Mouse (Mus musculus): ENCODE results near the gene Gm17332. TPM values are rescaled to one million over a fixed set of nuclear protein-coding genes. Genes with fewer than 3 reads are reported as not detected.

The Gm17332 gene
- polyA plus RNA-seq, 1 experiment from 2014 or later: not detected

Other genes with a start within 250 kb of the Gm17332 start
- 10.3 and 12.1 TPM in 2 replicates for gene Erlec1, start 228.1 kb downstream of the Gm17332 start, polyA plus RNA-seq (2015; fragmentation: Nextera tagmentation; extraction: Ambion mirVana)
- gene Chac2, start 196.1 kb downstream of the Gm17332 start, polyA plus RNA-seq (2015; fragmentation: Nextera tagmentation; extraction: Ambion mirVana): 12.6 and 14.1 TPM in 2 replicates
- gene Stc2, start 187.6 kb upstream of the Gm17332 start, polyA plus RNA-seq (2015; fragmentation: Nextera tagmentation; extraction: Ambion mirVana): 0.66 and 0.93 TPM in 2 replicates